Mouse (Mus musculus) C2C12 (cell line): Measurements from ENCODE around the gene Gucd1. TPM values are rescaled to one million over a fixed set of nuclear protein-coding genes. Genes with fewer than 3 reads are reported as not detected.

Experiments used
- H3K27me3 ChIP-seq: one replicate; pipeline ENCODE4 v1.6.1; 2011; ENCODE audit not compliant: control insufficient read depth, insufficient read depth, insufficient read length
- H3K36me3 ChIP-seq: one replicate; pipeline ENCODE4 v1.6.1; 2011; ENCODE audit not compliant: control insufficient read depth, insufficient read depth
- H3K4me3 ChIP-seq: one replicate; pipeline ENCODE4 v1.5.1; 2011; ENCODE audit warnings: mild to moderate bottlenecking, control low read depth; ENCODE audit not compliant: poor library complexity, insufficient read depth, severe bottlenecking
- H3K79me2 ChIP-seq: one replicate; pipeline ENCODE4 v1.6.1; 2011; ENCODE audit not compliant: control insufficient read depth, insufficient read depth
- H3K79me3 ChIP-seq: one replicate; pipeline ENCODE4 v1.6.1; 2011; ENCODE audit warnings: low read depth, control low read depth
- H3ac ChIP-seq: one replicate; pipeline ENCODE3; 2011; ENCODE audit warnings: low read depth; ENCODE audit not compliant: control insufficient read depth, insufficient read length
- CEBPB ChIP-seq: IDR thresholded peaks from one replicate; pipeline ENCODE4 v1.6.1; 2011; ENCODE audit warnings: low read depth, mild to moderate bottlenecking, control low read depth, moderate library complexity
- CTCF ChIP-seq: IDR thresholded peaks from one replicate; pipeline ENCODE4 v1.5.1; 2011; ENCODE audit not compliant: control insufficient read depth, insufficient read depth, insufficient read length
- FOSL1 ChIP-seq: IDR thresholded peaks from one replicate; pipeline ENCODE4 v1.8.0; 2011; ENCODE audit warnings: mild to moderate bottlenecking, low read length; ENCODE audit not compliant: poor library complexity, insufficient read depth, severe bottlenecking
- MAX ChIP-seq: IDR thresholded peaks from one replicate; pipeline ENCODE4 v1.6.1; 2011; ENCODE audit warnings: mild to moderate bottlenecking, control low read depth
- MYOD1 ChIP-seq: IDR thresholded peaks from one replicate; pipeline ENCODE4 v1.6.1; 2011; ENCODE audit warnings: low read depth; ENCODE audit not compliant: control insufficient read depth, insufficient read length
- MYOG ChIP-seq: IDR thresholded peaks from one replicate; pipeline ENCODE4 v1.6.1; 2011; ENCODE audit not compliant: control insufficient read depth, insufficient read length; ENCODE audit errors: extremely low read depth
- USF1 ChIP-seq: IDR thresholded peaks from one replicate; pipeline ENCODE4 v1.6.1; 2011; ENCODE audit warnings: low read depth, mild to moderate bottlenecking, control low read depth, moderate library complexity
- polyA plus RNA-seq: library from polyadenylated mRNA; unstranded; fragments of >200 nt; fragmentation: generic; extraction: Trizol; gene quantifications from one replicate; pipeline ENCODE4 v1.2.1, GENCODE M21; 2012; ENCODE audit warnings: missing spikeins

The Gucd1 gene
- polyA plus RNA-seq, 1 experiment, result 15.7 TPM

- no peak overlapping the region for H3ac ChIP-seq
- H3K36me3 ChIP-seq, result no peaks in the 10 kb centered on the region
- no peaks in the 10 kb centered on the region for H3K79me2 ChIP-seq
- no peaks in the 10 kb centered on the region for H3K27me3 ChIP-seq
- H3K79me3 ChIP-seq, result no peaks in the 10 kb centered on the region
- TF ChIP-seq MYOD1 (no peak), MYOG (no peak), CTCF (peak; percentile 65)
- H3K4me3 ChIP-seq, result no peak overlapping the region
These were observed 31.4 kb downstream of the Gucd1 start for GRCm38 (mm10) chr10:75486086-75486979.

GRCm38 (mm10) chr10:75484767-75485166, 33.0 kb downstream of the Gucd1 start:
- Histone ChIP-seq H3K79me2 (no peaks in the 10 kb centered on the region), H3ac (no peak overlapping the region), H3K27me3 (no peaks in the 10 kb centered on the region), H3K36me3 (no peaks in the 10 kb centered on the region), H3K79me3 (no peaks in the 10 kb centered on the region), H3K4me3 (no peak overlapping the region)
- TF ChIP-seq MYOG, result no peak
- TF ChIP-seq MYOD1, result no peak
- no peak for TF ChIP-seq CTCF
- TF ChIP-seq USF1, result no peak
- no peak for TF ChIP-seq MAX
- TF ChIP-seq FOSL1, result no peak
- no peak for TF ChIP-seq CEBPB

GRCm38 (mm10) chr10:75484066-75484465, 33.7 kb downstream of the Gucd1 start:
- Histone ChIP-seq H3K36me3 (no peaks in the 10 kb centered on the region), H3K79me3 (no peaks in the 10 kb centered on the region), H3K4me3 (no peak overlapping the region), H3K79me2 (no peaks in the 10 kb centered on the region), H3ac (no peak overlapping the region), H3K27me3 (no peaks in the 10 kb centered on the region)
- no peak for TF ChIP-seq USF1
- no peak for TF ChIP-seq CEBPB
- no peak for TF ChIP-seq CTCF
- TF ChIP-seq MAX, result no peak
- no peak for TF ChIP-seq MYOD1
- TF ChIP-seq MYOG, result no peak
- TF ChIP-seq FOSL1, result no peak

- Histone ChIP-seq H3K79me3 (no peaks in the 10 kb centered on the region), H3ac (no peak overlapping the region), H3K4me3 (no peak overlapping the region), H3K79me2 (no peaks in the 10 kb centered on the region), H3K36me3 (no peaks in the 10 kb centered on the region), H3K27me3 (no peaks in the 10 kb centered on the region)
- TF ChIP-seq MYOD1 (no peak), FOSL1 (no peak), CEBPB (no peak), CTCF (no peak), MYOG (no peak), MAX (no peak), USF1 (no peak)
These were observed 34.8 kb downstream of the Gucd1 start for GRCm38 (mm10) chr10:75482919-75483483.

DNA sequence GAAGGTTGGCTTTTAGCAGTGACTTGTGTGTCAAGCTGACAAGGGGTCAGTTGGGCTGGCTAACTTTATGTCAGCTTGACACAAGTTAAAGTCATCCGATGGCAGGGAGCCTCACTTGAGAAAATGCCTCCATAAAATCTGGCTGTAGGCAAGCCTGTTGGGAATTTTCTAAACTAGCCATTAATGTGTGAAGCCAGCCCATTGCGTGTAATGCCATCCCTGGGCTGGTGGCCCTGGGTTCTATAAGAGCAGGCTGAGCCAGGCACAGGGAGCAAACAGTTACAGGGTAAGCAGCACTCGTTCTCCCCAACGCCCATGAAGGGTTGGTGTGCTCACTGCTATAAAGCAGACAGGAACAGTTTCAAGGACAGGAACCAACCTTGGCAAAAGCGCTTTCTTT, 35.5 kb downstream of the Gucd1 start:
- H3K79me3 ChIP-seq, result no peaks in the 10 kb centered on the region
- no peak overlapping the region for H3ac ChIP-seq
- H3K4me3 ChIP-seq, result no peak overlapping the region
- no peaks in the 10 kb centered on the region for H3K36me3 ChIP-seq
- no peak for TF ChIP-seq USF1
- H3K79me2 ChIP-seq, result no peaks in the 10 kb centered on the region
- no peaks in the 10 kb centered on the region for H3K27me3 ChIP-seq

GRCm38 (mm10) chr10:75481703-75482102, 36.1 kb downstream of the Gucd1 start:
- no peaks in the 10 kb centered on the region for H3K79me3 ChIP-seq
- H3K4me3 ChIP-seq, result no peak overlapping the region
- H3K79me2 ChIP-seq, result no peaks in the 10 kb centered on the region
- H3K36me3 ChIP-seq, result no peaks in the 10 kb centered on the region
- TF ChIP-seq FOSL1 (no peak), CTCF (no peak), MYOD1 (no peak), MAX (no peak), CEBPB (no peak), MYOG (no peak)
- no peaks in the 10 kb centered on the region for H3K27me3 ChIP-seq
- no peak overlapping the region for H3ac ChIP-seq
